Mouse (Mus musculus) activated CD4-positive, CD25-positive, alpha-beta regulatory T cell (primary cell): Measurements from ENCODE around the gene Ctnnd1. TPM values are rescaled to one million over a fixed set of nuclear protein-coding genes. Genes with fewer than 3 reads are reported as not detected.

ENCODE experiments used
- polyA plus RNA-seq, 2 experiments: library from polyadenylated mRNA; unstranded; fragments of 100-300 nt; shearing (Covaris generic); gene quantifications; one replicate each; pipeline ENCODE4 v1.2.1; 2017

Gene Ctnnd1
- 1 to 10 TPM in 1 of 2 experiments, under 1 TPM in 1; 0.62 to 2.2 TPM for polyA plus RNA-seq

GRCm38 (mm10) chr2:84650464-84651195 lies at the start of gene Ctnnd1:
TSS of gene Ctnnd1 (minus strand) at chr2:84650765.

GRCm38 (mm10) chr2:84679016-84679415 lies 28.5 kb upstream of the Ctnnd1 start, which contains the start of gene Tmx2:
TSS of gene Tmx2 (minus strand) at chr2:84679140.

GRCm38 (mm10) chr2:84677968-84678880 lies 27.7 kb upstream of the Ctnnd1 start, which contains the start of the genes Gm28635 and Med19:
TSS of gene Gm28635 (minus strand) at chr2:84678041.
TSS of gene Med19 (plus strand) at chr2:84678402.

GRCm38 (mm10) chr2:84670569-84670933 lies 20.0 kb upstream of the Ctnnd1 start, which contains the start of gene Selenoh:
TSS of gene Selenoh (minus strand) at chr2:84670770.

DNA sequence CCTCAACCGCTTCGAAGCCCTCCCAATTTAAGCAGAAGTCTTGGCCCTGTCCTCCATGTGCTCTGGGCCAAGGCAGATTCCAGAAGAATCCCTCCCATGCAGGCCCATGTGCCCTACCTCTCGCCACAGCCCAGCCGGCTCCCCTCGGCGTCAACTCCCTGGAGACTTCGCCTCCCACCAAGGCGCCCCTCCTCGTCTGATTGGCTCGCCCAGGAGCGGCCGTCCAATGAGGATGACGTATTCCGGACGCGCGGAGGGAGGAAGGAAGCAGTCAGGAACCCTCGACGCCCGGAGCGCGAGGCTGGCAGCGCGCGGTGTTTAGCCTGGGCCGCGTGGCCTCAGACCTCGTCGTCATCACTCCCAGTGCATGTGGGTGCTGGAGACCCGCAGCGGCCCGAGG lies 8.2 kb upstream of the Ctnnd1 start, which contains the start of gene Btbd18:
TSS of gene Btbd18 (plus strand) at position 274 of the 400 bp plus-strand sequence.

Other genes starting within 250 kb of the Ctnnd1 start
- 10 to 100 TPM; 15.9 to 17.4 TPM for gene Calcrl, start 225.4 kb downstream of the Ctnnd1 start, polyA plus RNA-seq
- 10 to 100 TPM in 1 of 2 experiments, 1 to 10 TPM in 1; 5.8 to 11.9 TPM for gene Tfpi, start 174.0 kb downstream of the Ctnnd1 start, polyA plus RNA-seq
- under 1 TPM in 1 of 2 experiments, not detected in 1; 0.23 TPM for gene Btbd18, start 8.3 kb upstream of the Ctnnd1 start, polyA plus RNA-seq
- gene Selenoh, start 20.0 kb upstream of the Ctnnd1 start, polyA plus RNA-seq = 100 to 1,000 TPM; 110 to 128 TPM
- gene Gm28635, start 27.3 kb upstream of the Ctnnd1 start, polyA plus RNA-seq = not detected
- gene Med19, start 27.6 kb upstream of the Ctnnd1 start, polyA plus RNA-seq = 10 to 100 TPM; 31.4 to 34.1 TPM
- gene Tmx2, start 28.4 kb upstream of the Ctnnd1 start, polyA plus RNA-seq = 10 to 100 TPM; 70.5 to 91.6 TPM
- 10 to 100 TPM; 27.5 to 46.1 TPM for gene Zdhhc5, start 64.4 kb upstream of the Ctnnd1 start, polyA plus RNA-seq
- 10 to 100 TPM; 49.8 to 53.2 TPM for gene Clp1, start 76.6 kb upstream of the Ctnnd1 start, polyA plus RNA-seq
- gene Ypel4, start 83.3 kb upstream of the Ctnnd1 start, polyA plus RNA-seq = 1 to 10 TPM in 1 of 2 experiments, under 1 TPM in 1; 0.31 to 1.1 TPM
- gene Gm19426, start 92.9 kb upstream of the Ctnnd1 start, polyA plus RNA-seq = not detected
- gene Serping1, start 124.7 kb upstream of the Ctnnd1 start, polyA plus RNA-seq = not detected
- gene Ube2l6, start 148.1 kb upstream of the Ctnnd1 start, polyA plus RNA-seq = 10 to 100 TPM; 23.1 to 71.4 TPM
- gene Smtnl1, start 171.9 kb upstream of the Ctnnd1 start, polyA plus RNA-seq = under 1 TPM in 1 of 2 experiments, not detected in 1; 0.16 TPM
- gene Timm10, start 176.2 kb upstream of the Ctnnd1 start, polyA plus RNA-seq = 10 to 100 TPM; 21.9 to 43.6 TPM
- 1 to 10 TPM; 7.3 to 8.2 TPM for gene Slc43a1, start 188.1 kb upstream of the Ctnnd1 start, polyA plus RNA-seq
- not detected for gene Rtn4rl2, start 235.9 kb upstream of the Ctnnd1 start, polyA plus RNA-seq